Mouse (Mus musculus): Measurements from ENCODE around the gene Crim1. TPM values are rescaled to one million over a fixed set of nuclear protein-coding genes. Genes with fewer than 3 reads are reported as not detected.

Gene Crim1
- total RNA-seq, 2 experiments from 2014 or later, result 5.0 to 6.6 TPM

- no peak for ATAC-seq (replicated peaks; ENCODE audit: low FRiP score, low TSS enrichment, poor library complexity, severe bottlenecking)
Observed at GRCm38 (mm10) chr17:78313612-78314011, 113.6 kb downstream of the Crim1 start.

DNA sequence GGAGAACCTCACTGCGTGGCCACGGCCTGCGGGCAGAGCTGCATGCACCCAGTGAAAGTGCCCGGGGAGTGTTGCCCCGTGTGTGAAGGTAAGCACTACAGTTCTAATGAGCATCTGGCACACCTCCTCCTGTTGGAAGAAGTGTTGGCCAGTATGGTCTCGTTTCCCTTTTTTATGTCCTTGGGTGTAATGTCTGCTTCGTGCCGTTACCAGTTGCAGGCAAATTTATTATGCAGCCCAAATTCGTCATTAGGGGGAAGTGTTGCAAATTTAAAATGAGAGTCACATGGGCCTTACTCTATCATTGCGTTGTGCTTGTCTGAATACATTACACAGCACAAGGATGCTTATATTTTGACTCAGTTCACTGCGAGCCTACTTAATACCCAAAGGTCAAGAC, 115.6 kb downstream of the Crim1 start:
- ATAC-seq (replicated peaks; ENCODE audit: low FRiP score, low TSS enrichment, poor library complexity, severe bottlenecking), result no peak

GRCm38 (mm10) chr17:78317381-78317780, 117.3 kb downstream of the Crim1 start:
- no peak for ATAC-seq (replicated peaks; ENCODE audit: low FRiP score, low TSS enrichment, poor library complexity, severe bottlenecking)

DNA sequence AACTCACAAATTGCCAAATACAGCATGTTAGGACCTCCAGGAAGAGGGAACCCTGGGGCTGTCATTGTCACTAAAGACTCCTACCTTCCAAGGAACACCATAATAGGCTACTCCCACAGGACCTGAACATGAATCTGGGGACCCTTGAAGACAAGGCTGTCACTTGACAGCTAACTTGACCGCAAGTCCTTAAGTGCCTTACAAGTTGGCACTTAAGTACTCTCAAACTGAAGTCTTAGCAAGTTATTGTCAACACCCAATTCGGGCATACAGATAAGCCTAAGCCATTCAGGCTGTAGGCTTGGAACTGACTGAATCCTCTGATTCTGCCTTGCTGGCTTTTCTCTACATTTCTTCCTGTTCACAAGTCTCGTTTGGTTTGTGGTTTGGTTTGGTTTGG, 118.8 kb downstream of the Crim1 start:
- no peak for ATAC-seq (replicated peaks; ENCODE audit: low FRiP score, low TSS enrichment, poor library complexity, severe bottlenecking)

GRCm38 (mm10) chr17:78321216-78321835, 121.3 kb downstream of the Crim1 start:
- no peak for ATAC-seq (replicated peaks; ENCODE audit: low FRiP score, low TSS enrichment, poor library complexity, severe bottlenecking)

GRCm38 (mm10) chr17:78322369-78323335, 122.6 kb downstream of the Crim1 start:
- no peak for ATAC-seq (replicated peaks; ENCODE audit: low FRiP score, low TSS enrichment, poor library complexity, severe bottlenecking)

- ATAC-seq (replicated peaks; ENCODE audit: low FRiP score, low TSS enrichment, poor library complexity, severe bottlenecking), result no peak
Observed at GRCm38 (mm10) chr17:78325761-78326332, 125.8 kb downstream of the Crim1 start.

DNA sequence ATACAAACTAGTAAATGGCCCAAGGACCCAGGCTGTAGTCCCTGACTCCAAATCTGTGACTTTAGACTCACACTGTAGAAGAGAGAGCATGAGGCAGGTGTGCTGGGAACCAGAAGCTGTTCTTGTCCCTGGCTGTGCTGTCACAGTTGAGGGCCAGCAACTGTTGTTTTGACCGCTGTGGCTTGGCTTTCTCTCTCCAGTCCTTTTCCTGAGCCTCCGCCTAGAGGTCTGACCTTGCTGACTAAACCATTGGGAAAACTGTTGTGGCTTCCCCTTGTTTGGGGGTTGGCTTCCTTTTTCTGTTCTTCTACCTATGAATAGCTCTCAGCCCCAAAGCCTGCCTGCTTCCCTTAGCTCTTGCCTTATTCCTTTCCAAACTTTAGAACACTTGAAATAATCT, 126.3 kb downstream of the Crim1 start:
- ATAC-seq (replicated peaks; ENCODE audit: low FRiP score, low TSS enrichment, poor library complexity, severe bottlenecking), result no peak

DNA sequence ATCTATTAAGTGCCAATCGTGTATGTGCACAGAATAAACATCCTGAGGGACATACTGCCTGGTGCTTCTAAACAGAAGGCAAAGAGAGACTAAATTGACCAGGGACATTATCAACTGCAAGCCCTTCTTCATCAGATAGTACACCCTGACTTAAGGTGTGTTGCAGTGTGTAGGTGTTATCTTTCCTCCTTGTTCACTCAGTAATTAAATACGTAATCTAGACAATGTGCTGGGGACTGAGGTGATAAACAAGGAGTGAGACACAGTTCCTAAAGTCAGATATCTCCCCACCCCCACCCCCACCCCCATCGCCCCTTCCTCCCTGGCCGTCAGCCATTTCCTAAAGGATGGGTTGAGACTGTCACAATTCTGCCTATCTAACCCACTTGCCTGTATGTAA, 127.1 kb downstream of the Crim1 start:
- peak; percentile 42 for ATAC-seq (replicated peaks; ENCODE audit: low FRiP score, low TSS enrichment, poor library complexity, severe bottlenecking)

DNA sequence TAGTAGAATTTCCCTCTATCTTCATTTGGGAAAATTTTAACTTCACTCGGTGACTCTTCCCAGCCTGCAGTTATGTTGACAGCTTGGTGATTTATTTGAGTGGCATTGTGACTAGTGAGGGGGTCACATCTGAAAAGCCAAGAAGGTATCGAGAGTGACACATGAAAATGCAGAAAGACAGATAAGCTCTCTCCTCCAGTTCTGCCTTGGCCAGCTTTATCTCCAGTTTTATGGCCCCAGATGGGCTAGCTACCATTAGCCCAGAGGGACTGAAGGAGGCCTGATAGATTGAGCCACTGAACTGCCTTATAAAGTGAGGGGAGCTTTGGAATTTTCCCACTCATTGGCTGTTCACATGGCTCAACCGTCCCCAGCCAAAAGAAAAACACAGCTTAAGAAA, 128.2 kb downstream of the Crim1 start:
- ATAC-seq (replicated peaks; ENCODE audit: low FRiP score, low TSS enrichment, poor library complexity, severe bottlenecking), result peak; percentile 94

GRCm38 (mm10) chr17:78331438-78331837, 131.4 kb downstream of the Crim1 start:
- ATAC-seq (replicated peaks; ENCODE audit: low FRiP score, low TSS enrichment, poor library complexity, severe bottlenecking), result no peak

- ATAC-seq (replicated peaks; ENCODE audit: low FRiP score, low TSS enrichment, poor library complexity, severe bottlenecking), result no peak
Observed at GRCm38 (mm10) chr17:78333275-78333674, 133.2 kb downstream of the Crim1 start.

GRCm38 (mm10) chr17:78335250-78335649, 135.2 kb downstream of the Crim1 start:
- ATAC-seq (replicated peaks; ENCODE audit: low FRiP score, low TSS enrichment, poor library complexity, severe bottlenecking), result no peak

DNA sequence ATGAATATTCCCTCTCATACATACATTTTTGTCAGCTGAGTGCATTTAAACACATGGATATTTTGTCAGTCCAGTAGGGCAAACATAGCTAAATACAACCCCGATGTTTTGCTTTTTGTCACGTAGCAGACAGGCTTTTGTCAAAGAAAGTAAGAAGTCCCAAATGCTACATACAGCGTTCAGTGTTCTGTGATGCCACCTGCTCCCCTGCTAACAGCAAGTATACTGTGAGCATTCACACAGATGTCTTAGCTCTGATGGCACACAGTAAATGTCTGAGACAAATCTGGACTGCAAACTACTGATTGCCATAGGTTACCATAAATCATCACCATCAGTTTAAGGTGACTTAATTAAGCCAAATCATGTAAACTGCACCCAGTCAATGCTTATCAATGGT, 143.6 kb downstream of the Crim1 start:
- no peak for ATAC-seq (replicated peaks; ENCODE audit: low FRiP score, low TSS enrichment, poor library complexity, severe bottlenecking)

GRCm38 (mm10) chr17:78347111-78347801, 147.2 kb downstream of the Crim1 start:
- no peak for ATAC-seq (replicated peaks; ENCODE audit: low FRiP score, low TSS enrichment, poor library complexity, severe bottlenecking)

DNA sequence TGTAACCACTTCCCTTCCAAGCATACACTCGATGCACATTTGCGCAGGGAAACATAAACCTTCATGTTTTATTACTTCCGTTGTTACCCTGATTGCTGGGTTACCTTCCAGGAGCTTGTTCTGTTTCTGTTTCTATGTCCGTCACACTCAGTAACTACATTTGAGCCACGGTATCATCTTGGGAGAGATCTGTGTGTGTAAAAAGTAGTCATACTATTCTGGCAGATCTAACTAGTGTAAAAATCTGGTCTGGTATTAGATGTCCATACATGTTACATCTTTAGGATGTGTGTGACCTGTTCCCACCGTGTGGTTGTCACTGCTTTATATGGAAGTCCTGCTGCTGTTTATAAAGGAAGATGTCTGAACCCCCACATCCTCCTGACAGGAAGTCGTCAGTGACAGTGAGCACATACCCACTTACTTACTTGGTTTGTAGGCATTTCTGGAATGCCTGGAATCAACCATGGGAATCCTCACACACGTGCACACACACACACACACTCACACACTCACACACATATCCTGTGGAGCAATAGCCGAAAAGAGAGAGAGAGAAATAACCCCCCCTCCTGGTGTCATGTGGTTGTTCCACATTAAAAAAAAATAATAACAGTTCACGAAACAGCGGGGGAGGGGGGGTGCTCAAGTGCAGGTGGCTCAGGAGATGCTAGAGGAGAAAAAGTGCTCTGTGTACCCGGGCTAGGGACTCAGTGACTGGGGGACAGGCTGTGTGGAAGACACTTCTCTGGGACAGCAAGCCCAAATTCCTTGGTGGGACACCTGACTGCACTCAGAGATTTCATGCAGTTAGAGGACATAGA, 151.8 kb downstream of the Crim1 start:
- no peak for ATAC-seq (replicated peaks; ENCODE audit: low FRiP score, low TSS enrichment, poor library complexity, severe bottlenecking)

DNA sequence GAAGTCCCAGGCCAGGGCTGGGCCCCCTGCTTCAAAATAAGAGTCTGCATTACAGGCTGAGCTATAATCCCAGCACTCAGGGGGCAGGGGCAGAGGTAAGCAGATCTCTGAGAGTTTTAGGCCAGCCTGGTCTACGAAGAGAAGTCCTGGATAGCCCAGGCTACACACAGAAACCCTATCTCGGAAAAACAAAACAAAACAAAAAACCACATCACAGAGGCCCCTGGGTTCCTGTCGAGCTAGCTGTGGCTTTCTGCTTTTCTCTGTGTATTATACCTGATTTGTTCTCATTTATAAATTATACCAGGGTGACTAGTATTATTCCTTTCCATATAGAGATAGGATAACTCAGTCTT, 152.4 kb downstream of the Crim1 start:
- no peak for ATAC-seq (replicated peaks; ENCODE audit: low FRiP score, low TSS enrichment, poor library complexity, severe bottlenecking)

DNA sequence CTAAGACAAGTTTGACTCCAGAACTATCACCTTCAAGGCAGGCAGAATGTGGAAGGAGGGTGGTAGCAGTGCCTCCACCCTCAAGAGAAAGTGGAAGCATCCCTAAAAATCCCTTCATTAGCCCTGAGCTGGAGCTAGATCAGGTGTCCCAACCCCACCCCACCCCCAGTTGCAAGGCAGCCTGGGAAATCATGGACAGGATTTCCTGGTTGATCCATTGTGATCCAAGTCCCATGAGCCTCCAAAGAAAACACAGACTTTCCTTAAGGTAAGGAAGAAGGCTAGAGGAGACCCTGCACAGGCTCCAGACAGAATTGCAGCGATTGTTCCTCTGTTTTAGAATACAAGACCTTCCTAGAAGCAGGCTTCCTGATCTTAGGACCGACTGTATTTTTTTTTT, 154.4 kb downstream of the Crim1 start:
- ATAC-seq (replicated peaks; ENCODE audit: low FRiP score, low TSS enrichment, poor library complexity, severe bottlenecking), result no peak

GRCm38 (mm10) chr17:78354871-78355270, 154.8 kb downstream of the Crim1 start:
- no peak for ATAC-seq (replicated peaks; ENCODE audit: low FRiP score, low TSS enrichment, poor library complexity, severe bottlenecking)
